Mouse (Mus musculus) kidney, adult 18-20 months (tissue): ENCODE results near the gene Rhbdf2.
"Not testable (repeated sequence)": the region's sequence is repeated elsewhere in the genome, so short reads cannot be mapped to it uniquely, and the experiment has no call there.

Experiments used
- DNase-seq: peaks from one replicate; pipeline ENCODE4 v3.0.0; 2021

Gene Rhbdf2

DNA sequence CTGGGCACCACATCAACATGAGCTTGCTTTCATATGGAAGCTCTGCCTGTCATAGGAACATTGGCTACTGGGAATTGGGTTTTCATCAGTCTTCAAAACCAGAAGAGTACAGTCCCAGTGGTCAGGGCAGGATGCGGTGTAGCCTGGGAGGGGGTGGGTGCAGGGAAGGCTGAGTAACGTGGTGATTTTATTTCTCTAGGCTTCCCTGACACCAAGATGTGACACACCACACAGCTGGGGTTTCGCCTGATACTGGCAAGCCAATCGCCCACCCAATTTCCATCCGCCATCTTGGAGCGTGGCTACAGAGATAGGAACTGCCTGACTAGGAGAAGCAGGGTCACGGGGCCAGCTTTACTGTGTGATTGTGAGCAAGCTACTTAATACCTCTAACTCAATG, 8.2 kb downstream of the Rhbdf2 start:
- no peak for DNase-seq

DNA sequence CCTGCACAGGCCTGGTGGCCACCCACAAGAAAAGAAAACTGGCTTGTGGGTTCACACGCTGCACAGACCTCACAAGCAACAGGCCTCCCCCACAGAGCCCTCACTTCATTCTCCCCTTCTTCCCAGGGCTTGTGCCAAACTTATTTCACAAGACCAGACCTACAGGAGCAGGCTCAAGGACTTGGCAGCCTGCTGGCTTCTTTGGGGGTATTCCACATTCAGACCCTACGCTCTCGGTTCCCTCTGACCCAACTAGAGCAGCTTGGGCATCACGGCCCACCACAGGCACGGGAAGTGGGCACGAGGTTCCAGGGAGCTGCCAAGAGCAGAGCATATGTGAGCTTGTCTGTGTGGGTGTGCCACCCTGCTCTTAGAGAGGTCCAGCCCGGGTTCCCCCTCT, 9.2 kb downstream of the Rhbdf2 start:
- DNase-seq, result no peak

DNA sequence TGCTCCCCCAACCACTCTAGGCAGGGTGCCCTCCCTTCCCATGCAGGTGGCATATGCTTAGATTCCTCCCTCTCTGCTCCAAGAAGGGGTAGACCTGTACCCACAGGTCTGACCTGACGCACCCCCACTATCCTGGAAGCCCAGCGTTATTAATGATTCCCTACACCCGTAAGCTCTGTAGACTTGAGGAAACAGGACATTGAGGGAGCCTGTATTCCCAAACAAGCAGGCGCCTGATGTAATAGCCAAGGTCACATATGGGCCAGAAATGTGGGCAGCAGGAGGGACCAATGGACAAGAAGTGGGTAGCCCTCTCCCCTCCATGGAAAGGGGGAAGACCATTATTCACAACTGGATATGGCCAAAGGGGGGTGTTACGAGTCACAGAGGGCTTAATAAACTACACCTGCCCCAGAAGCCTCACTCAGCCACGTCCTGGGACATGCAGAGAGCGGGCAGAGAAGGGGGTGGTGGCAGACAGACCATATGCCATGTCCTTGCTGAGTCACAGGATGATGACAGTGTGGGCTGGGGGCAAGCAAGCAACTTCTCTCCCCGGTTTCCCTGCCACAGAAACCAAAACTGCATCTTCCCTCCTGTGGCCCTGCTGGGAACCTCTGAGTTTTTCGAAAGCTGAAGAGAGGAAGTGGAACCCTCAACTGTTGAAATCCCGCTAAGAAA, 10.2 kb downstream of the Rhbdf2 start:
- DNase-seq, result no peak

DNA sequence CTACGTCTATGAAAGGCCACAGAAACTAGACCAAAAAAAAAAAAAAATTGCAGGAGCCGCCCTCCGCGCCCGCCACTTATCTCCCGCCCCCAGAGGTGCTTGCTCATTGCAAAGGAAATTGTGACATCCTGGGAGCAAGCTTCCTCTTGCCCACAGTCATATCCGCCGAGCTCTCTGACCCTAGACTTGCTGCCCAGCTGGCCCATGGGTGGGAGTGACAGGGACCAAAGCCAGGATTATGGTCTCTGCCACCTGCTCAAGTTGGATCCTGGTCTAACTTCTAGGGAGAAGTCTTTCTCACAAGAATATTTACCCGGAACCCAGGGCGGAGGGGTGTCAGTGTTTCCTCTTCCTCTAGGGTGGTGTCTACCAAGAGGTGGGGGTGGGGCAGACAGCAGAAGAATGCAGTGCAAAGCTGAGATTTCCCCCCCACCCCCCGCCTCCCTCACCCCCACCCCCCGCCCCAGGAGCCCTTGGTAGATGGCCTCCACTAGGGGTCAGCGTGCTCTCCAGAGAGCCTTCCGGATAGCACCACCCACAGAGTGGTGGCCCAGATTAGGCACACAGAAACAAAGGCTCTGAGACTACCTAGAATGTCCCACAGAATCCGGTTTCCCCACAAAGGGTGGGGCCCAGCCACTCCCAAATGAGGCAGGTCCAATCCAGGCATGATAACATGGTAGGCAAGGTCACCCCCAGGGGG, 10.9 kb downstream of the Rhbdf2 start:
- DNase-seq, result peak; percentile 48

DNA sequence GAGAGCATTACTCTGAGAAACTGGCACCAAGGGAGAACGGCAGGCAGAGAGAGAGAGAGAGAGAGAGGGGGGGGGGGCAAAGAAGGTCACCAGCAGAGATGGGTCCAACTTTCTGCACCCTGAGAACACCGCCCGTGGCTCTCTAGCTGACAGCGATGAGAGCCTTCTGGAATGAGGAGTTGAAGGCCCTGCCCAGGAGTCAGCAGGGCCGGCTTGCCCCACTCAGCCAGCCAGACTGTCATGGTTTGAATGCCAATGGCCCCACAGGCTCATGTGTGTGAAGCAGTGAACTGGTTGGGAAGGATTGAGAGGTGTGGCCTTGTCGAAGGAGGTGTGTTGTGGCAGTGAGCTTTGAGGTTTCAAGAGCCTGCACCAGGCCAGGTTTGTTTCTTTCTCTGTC, 13.6 kb downstream of the Rhbdf2 start:
- DNase-seq, result no peak

DNA sequence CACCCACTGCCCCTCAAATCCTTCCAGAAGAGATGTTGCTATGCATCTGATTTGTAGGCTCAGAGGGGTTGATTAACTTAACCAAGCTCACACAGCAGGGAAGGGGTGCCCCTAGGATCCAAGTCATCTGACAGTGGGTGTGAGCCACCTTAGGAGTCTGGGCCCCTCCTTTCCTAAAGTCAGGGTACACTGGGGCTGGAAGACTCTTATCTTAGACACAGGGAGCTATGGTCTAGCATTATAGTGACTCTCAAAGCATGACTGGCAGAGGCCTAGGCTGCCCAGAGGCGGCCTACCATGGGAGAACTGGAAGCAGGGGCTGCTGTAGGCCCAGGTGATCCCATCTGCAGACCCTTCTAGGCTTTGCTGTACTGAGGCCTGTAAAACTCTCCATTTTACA, 14.3 kb downstream of the Rhbdf2 start:
- no peak for DNase-seq

DNA sequence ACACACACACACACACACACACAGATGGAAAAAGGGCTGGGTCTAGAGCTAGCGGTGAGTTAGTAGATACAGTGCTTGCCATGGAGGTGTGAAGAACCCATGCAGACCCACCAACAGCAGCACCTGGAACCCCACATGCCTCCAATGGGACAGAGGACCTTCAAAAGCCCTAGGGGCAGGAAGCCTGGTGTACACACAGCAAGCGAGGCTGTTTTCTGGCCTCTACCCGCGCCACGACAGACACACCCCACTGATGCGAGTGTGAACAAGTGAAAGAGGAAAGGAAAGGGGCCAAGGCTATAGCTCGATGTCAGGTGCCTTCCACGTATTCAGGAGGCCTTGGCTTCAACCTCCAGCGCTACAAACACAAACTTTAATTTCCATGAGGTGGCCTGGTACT, 14.9 kb downstream of the Rhbdf2 start:
- no peak for DNase-seq

DNA sequence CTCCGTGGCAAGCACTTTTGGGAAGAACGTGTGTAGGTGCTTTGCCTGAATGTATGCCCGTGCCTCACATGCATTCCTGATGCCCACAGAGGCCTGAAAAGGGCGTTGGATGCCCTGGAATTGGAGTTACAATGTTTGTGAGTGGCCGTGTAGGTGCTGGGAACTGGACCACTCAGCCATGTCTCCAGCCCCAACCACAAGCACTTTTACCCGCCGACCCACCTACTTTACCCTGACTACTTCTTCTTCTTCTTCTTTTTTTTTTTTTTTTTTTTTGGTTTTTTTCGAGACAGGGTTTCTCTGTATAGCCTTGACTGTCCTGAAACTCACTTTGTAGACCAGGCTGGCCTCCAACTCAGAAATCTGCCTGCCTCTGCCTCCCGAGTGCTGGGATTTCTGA, 15.7 kb downstream of the Rhbdf2 start:
- not testable (repeated sequence) for DNase-seq

DNA sequence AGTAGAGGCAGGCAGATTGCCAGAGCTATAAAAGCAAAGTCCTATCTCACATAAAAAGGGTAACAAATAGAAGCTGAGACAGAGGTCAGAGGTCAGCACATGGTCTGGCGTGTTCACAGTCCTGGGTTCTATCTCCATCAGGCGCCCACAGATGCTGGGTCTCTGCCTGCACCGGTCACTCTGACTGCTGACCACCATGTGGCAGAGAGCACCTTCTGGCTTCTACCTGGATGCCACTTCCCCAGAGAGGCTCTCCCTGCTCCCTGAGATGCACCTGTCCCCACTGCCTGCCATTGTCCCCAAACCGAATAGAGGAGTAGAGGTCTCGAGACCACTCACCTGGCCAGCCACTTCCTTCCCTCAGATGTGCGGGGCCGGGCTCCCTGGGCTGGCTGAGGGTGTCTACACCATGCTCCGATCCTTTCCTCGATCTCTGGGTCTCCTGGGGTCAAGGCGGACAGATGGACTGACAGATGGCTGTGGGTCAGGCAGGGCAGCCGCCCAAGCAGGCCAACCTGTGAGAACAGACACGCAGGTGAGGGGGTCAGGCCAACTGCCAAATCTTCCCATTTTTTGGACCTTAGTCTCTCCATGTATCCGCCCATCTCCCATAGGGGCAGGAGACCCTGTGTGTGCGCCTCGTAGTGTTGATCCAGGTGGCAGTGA, 16.7 kb downstream of the Rhbdf2 start:
- no peak for DNase-seq

DNA sequence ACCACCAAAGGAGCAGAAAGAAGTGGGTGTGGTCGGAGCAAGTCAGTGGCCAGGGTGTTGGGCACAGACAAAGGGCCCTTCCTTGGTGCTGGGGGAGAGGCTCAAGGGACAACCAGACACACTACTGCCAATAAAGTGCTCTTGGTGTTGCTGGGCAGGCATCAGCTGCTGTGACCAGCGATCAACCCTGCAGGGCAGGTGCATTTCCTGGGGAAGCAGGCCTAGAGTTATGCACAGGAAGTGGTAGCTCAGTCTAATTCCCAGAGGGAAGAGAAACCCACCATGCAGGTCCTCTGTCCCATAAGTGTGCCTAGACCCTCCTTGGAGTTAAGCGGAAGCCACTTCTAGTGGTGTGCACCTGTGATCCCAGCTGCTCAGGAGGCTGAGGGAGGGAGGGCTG, 19.1 kb downstream of the Rhbdf2 start:
- no peak for DNase-seq

DNA sequence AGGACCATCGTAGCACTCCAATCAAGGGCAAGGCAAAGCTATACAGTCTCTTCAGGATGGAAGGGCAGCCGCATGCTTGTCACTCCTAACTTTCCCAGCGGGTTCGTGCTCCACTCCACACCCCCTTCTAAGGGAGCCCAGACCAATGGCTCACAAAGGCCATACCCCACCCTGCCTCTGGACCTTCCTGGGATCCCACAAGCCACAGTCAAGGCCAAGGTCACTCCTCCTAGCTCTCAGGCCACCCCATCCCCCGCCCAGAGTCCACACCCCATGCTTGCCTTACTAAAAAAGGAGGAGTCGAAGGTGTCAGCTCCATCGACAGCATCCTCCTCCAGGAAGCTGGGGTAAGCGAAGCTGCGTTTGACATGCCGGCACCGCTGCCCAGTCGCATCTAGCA, 22.7 kb downstream of the Rhbdf2 start:
- DNase-seq, result no peak

DNA sequence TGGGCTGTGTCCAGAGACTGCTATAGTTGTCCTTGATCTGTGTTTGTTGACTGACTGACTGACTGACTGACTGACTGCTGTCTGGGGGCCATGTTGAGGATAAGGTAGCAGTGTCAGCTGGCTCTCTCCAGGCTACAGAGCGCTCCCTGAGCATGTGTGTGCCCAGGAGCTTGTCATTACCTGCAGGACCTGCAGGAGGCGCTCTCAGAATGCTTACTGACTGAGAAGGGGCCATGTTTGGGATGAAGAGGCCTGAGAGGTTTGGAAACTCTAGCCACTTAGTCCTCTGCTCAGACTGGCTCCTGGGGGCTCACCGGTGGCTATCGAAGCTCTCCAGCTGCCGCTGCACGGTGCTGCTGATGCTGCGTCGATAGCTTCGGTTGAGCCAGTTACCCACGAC, 23.5 kb downstream of the Rhbdf2 start:
- no peak for DNase-seq

DNA sequence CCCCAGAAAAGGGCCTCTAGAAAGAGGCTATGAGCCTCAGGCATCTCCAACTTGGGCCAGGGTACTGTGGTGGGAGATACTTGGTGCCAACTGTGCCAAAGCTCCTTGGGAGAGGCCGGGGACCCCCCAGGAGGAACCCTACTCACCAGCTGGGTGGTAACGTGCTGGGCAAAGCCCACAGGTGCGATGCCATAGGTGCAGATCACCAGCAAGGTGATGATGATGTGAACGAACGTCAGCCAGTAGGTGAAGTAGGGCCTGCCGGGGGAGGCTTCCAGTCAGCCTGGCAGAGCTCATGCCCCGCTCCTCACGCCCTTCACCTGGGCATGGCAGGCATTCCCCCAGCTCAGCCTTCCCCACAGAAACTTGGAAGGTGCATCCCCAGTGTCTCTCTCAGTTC, 24.8 kb downstream of the Rhbdf2 start:
- no peak for DNase-seq

DNA sequence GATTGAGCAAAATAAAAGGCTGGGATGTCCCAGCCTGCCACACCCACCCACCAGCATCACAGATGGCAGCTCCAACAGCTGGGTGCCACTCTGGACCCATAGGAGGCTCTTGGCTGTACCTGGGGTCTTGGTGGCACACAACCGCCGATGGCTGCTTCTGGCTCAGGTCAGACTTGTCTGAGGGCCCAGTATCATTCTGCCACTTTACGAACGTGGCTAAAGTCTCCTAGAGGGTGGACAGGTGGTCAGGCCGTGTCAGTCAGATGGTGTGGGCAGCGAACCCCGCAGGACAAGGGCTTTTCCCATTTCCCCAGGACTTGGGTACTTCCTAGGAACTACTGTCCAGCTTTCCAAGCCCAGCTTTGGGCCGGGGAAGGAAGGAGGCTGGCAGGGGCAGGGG, 25.7 kb downstream of the Rhbdf2 start:
- no peak for DNase-seq

DNA sequence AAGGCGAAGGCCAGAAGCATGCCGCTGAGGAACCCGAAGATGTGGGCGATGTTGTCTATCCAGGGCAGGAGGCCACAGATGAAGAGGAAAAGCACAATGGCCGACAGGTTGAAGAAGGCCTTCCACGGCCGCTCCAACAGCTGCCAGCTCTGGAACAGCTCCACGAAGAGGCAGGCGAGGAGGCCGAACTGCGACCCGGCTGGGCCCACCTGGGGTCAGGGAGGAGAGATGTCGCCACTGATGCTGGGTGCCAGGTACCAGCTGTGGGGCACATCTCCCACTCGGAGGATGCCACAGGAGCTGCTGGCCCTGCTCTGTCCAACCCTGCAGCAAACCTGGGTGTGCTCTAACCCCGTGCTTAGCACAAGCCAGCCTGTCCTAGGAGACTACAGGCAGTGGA, 27.6 kb downstream of the Rhbdf2 start:
- no peak for DNase-seq

DNA sequence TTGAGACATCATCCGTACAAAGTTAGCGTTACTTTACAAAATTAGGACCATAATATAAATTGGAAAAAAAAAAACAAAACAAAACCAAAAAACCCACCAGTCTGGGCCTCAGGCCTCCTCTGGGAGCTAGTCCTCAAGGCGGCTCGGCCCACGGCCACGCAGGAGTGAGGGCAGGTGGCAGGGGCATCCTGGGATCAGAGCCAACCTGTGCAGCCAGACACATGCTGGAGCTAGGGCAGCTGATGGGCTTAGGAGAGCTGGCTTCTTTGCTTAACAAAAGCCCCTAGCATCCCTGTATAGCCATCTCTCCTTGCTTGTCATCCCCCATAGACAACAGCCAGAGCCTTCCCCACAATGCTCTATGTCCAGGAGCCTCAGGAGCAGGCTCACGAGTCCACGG, 28.6 kb downstream of the Rhbdf2 start:
- DNase-seq, result no peak

DNA sequence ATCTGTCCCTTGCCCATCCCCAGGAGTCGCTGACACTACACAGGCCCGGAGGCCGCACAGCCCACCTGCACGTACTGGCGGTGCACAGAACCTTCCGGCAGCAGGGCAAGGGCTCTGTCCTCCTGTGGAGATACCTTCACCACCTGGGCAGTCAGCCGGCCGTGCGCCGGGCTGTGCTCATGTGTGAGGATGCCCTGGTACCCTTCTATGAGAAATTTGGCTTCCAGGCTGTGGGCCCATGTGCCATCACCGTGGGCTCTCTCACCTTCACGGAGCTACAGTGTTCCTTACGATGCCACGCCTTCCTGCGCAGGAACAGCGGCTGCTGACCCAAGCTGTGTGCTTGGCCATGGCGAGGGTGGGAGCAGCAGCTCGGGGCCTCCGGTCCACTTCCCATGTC, 30.1 kb downstream of the Rhbdf2 start:
- DNase-seq, result no peak

DNA sequence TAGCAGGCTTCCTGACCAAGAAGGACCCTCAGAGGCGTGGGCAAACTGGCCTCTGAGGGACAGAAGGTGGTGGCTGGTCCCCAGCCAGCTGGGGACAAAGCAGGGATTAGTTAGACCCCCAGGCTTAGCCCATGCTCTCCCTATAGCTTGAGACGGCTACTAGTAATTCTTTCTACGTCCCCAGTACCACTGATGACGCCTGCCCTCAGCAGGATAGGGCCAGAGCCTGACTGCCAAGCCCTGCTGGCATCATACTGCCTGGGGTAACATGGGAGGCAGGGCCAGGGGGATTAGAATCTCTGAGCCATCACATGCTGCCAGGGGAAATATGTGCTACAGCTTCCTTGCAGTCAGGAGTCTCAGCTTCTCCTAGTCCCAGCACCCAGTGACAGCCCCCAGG, 33.5 kb downstream of the Rhbdf2 start:
- no peak for DNase-seq

DNA sequence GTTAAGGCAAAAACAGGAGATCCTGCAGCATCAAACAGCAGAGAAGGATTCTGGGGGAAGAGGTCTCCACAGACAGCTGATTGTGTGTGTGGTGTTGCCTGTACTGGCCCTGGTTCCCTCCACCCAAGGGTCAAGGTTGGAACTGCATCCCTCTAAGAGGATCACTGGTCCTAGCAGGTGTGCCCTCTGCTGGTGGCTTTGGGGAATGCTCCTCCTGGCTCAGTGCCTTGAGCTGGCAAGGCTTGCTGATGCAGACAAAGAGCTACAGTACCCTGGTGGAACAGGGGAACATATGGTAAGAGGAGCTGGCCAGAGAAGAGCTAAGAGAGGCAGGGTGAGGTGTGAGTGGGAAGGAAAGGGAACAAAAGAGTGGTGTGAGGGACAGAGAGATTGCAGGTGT, 34.4 kb downstream of the Rhbdf2 start:
- DNase-seq, result peak; percentile 97

DNA sequence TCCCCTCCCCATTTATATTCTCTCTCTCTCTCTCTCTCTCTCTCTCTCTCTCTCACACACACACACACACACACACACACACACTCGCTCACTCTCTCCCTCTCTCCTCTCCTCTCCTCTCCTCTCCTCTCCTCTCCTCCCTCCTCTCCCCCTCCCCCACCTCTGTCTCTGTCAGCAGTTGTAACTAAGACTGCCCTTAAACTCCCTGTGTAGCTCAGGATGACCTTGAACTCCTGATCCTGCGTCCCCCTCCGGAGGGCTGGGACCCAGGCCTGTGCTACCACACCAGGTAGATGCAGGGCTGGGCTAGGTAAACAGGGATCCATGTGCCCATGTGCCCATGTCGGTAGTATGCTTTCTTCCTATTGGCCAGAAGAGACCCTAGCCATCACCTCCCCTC, 35.2 kb downstream of the Rhbdf2 start:
- DNase-seq, result no peak

DNA sequence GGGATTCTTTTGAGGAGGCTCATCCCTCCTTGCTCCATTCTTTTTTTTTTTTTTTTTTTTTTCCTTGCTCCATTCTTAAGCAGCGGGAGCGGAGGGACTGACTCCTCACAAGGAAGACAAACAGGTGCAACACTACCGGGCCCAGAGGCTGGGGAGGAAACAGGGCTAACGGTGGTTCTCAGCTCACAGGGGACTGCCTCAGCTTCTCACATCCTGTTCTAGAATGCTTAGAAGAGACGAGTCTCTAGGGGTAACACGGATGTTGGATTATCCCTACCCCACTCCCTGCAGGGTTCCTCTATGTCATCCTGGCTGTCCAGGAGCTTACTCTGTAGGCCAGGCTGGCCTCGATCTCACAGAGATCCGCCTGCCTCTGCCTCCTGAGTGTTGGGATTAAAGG, 37.2 kb downstream of the Rhbdf2 start:
- DNase-seq, result no peak

DNA sequence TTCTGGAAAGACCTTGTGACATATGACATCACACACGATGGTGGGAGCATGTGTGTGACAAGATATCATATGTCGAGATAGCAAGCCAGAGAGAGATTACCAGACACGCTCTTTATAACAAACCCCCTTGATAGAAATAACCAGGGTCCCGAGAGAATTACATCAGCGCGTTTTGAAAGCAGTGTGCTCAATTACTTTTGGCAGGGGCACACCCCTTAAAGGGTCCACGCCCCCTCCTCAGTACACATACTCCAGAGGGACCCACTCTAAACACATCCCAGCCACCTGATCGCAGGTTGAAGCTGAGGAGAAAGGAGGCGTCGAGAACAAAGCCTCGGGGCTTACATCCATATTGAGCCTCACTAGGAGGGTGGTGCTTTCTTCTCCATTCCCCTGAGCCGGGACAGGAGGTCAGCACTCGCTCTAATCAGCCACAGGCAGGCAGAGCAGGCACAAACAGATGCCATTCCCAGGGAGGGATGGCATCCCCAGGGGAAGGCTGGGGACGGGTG, 37.7 kb downstream of the Rhbdf2 start:
- no peak for DNase-seq

DNA sequence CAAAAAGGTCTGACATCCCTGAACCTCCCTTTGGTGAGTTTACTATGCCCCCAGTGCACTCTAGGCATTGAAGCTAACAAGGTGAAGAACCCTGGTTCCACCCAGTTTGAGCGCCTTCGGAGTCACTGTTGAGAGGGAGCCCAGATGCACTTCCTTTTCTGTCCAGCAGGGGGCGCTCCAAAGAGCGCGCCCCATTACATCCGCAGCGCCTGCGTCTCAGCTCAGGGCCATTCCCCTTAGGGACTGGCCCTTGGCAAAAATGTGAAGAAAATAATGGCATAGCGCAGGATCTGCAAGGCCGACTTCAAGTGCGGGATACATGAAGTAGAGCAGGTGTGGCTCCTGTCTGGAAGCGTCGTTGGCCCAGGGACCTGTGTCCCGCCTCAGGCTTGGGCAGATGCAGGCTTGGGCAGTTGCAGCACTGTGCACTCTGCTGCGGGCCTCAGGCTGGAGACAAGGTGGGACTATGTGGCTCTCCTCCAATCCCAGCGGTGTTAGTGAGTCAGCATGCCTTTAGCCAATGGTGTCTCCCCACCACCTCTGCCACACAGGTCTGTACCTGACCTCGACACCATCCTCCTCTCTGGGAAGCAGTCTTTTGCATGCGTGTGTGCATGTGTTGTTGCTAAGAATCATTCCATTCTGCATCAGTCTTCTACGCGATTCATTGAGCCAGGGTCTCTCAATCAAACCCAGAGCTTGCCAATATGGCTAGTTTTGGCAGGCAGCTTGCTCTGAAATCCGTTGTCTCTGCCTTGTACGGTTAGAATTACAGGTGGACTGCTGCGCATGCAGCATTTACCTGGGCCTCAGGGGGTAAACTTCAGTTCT, 39.8 kb downstream of the Rhbdf2 start:
- peak; percentile 82 for DNase-seq
